Mouse (Mus musculus): ENCODE results near the gene Nos3.
A peak's percentile ranks its signal among the peaks of the same experiment; 100 is the strongest.

- no peak for TF ChIP-seq POLR2AphosphoS2 (IDR thresholded peaks at IDR 0.05; ENCODE audit: insufficient read length, low read depth)
- TF ChIP-seq POLR2A (IDR thresholded peaks at IDR 0.05; ENCODE audit: insufficient read length, low read depth), result no peak
- no peak for TF ChIP-seq USF1 (IDR thresholded peaks at IDR 0.05; ENCODE audit: low read depth)
- TF ChIP-seq SRF (IDR thresholded peaks at IDR 0.05; ENCODE audit: control insufficient read depth, insufficient read length, low read depth), result no peak
- TF ChIP-seq TCF12 (IDR thresholded peaks at IDR 0.05; ENCODE audit: insufficient read depth, poor library complexity, severe bottlenecking), result no peak
- TF ChIP-seq CEBPB (IDR thresholded peaks at IDR 0.05; ENCODE audit: insufficient read depth, poor library complexity, severe bottlenecking), result no peak
- TF ChIP-seq MAX (IDR thresholded peaks at IDR 0.05; ENCODE audit: low read depth), result no peak
- no peak for TF ChIP-seq MYOD1 (IDR thresholded peaks at IDR 0.05; ENCODE audit: control insufficient read depth in 1 of 3, insufficient read length in 2 of 3, low read depth in 2 of 3)
- TF ChIP-seq E2F4 (IDR thresholded peaks at IDR 0.05; ENCODE audit: insufficient read depth), result no peak
- TF ChIP-seq REST (IDR thresholded peaks at IDR 0.05; ENCODE audit: insufficient read depth, insufficient read length), result no peak
- TF ChIP-seq MYOG (IDR thresholded peaks at IDR 0.05; ENCODE audit: control insufficient read depth in 1 of 3, insufficient read depth in 1 of 3, insufficient read length in 2 of 3, low read depth in 2 of 3), result peak in 1 of 3 experiments; percentile 61
Measured at GRCm38 (mm10) chr5:24427981-24428402, 63.4 kb downstream of the Nos3 start.
